Mouse (Mus musculus): ENCODE data around the gene Nynrin. TPM values are rescaled to one million over a fixed set of nuclear protein-coding genes. Genes with fewer than 3 reads are reported as not detected.

The Nynrin gene
- polyA plus RNA-seq, 1 experiment: 4.3 TPM

DNA sequence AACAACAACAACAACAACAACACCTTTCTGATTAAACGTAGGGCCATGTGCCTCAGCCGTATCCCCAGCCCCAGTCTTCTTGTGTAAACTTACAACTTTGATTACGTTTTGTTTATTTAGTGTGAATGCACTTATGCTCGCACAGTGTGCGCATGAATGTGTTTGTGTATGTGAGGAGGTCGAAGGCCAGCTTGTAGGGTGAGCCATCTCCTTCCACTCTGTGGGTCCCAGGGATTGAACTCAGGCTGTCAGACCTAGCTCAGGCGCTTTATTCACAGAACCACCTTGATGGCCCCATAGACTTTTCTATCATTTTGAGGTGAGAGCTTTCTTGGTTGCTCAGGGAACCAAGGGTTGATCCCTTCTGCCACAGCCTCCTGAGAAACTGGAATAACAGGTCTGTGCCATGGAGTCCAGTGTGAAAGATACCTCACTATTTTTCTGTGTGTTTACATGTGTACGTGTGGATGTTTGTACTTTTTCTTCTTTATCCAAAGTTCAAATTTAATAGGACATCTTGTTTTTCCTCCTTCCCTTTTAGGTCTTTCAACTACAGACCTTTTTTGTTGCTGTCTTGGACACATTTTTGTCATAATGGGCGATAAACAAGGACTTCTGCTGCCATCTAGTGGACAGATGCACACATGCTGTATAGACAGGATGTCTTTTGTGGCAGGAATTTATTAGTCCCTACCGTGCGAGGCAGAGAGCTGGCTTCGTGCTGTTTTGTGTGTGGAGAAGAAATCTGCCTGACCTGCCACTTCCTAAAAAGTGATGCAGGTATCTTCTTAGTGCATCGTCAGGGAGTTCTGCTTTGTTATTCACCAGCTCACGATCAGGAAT, 64.7 kb downstream of the Nynrin start:
- peak; percentile 52 to 92 for DNase-seq (ENCODE audit: extremely low spot score in 1 of 2, low spot score in 1 of 2)

DNA sequence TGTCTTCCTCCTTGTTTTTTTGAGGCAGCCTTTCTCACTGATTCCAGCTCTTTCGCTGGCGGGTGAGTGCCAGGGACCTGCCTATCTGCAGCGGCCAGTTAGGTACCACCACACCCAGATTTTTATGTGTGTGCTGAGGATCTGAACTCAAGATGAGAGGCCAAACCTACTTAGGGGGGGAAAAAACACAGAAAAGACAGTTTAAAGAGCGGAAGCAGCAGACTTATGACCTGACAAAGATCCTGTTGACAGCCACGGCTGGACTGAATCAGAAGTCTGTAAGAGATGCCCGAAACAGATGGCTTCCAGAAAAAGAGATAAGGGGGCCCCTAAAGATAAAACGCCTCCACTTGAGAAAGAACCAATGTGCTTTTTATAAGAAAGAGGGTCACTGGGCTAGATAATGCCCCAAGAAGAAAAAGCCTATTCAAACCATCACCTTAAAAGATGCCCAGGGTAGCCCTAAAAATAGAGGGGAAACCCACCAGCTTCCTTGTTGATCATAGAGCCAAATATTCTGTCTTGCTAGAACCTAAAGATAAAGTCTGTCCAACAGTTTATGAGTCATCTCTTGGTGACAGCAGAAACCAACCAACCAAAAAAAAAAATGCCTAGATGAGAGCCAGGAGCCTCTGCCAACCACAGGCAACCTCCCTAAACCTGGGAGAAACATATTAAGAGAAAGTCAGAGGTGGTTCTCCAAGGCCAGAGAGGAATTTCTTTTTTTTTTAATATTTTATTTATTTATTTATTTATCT, 68.8 kb downstream of the Nynrin start:
- no peak for DNase-seq (ENCODE audit: extremely low spot score in 1 of 2, low spot score in 1 of 2)

Other genes with a start within 250 kb of the Nynrin start
- gene Rec8, start 236.0 kb upstream of the Nynrin start, polyA plus RNA-seq (2012; rRNA removed): 17.2 and 22.6 TPM in 2 replicates
- 139 and 152 TPM in 2 replicates for gene Ipo4, start 218.1 kb upstream of the Nynrin start, polyA plus RNA-seq (2012; rRNA removed)
- gene Gm49378, start 216.1 kb upstream of the Nynrin start, polyA plus RNA-seq (2012; rRNA removed): 4.3 and 6.2 TPM in 2 replicates
- gene Tm9sf1, start 210.2 kb upstream of the Nynrin start, polyA plus RNA-seq (2012; rRNA removed): 33.0 and 38.5 TPM in 2 replicates
- gene Tssk4, start 203.8 kb upstream of the Nynrin start, polyA plus RNA-seq (2012; rRNA removed): 0.78 and 1.2 TPM in 2 replicates
- gene Mdp1, start 193.5 kb upstream of the Nynrin start, polyA plus RNA-seq (2012; rRNA removed): 46.0 and 46.7 TPM in 2 replicates
- 30.6 and 33.0 TPM in 2 replicates for gene Gmpr2, start 182.1 kb upstream of the Nynrin start, polyA plus RNA-seq (2012; rRNA removed)
- 351 and 383 TPM in 2 replicates for gene Nedd8, start 181.9 kb upstream of the Nynrin start, polyA plus RNA-seq (2012; rRNA removed)
- 19.2 and 21.7 TPM in 2 replicates for gene Tinf2, start 172.2 kb upstream of the Nynrin start, polyA plus RNA-seq (2012; rRNA removed)
- 0.14 and 0.21 TPM in 2 replicates for gene Tgm1, start 140.1 kb upstream of the Nynrin start, polyA plus RNA-seq (2012; rRNA removed)
- 60.7 and 64.3 TPM in 2 replicates for gene Rabggta, start 131.7 kb upstream of the Nynrin start, polyA plus RNA-seq (2012; rRNA removed)
- 111 and 119 TPM in 2 replicates for gene Dhrs1, start 108.3 kb upstream of the Nynrin start, polyA plus RNA-seq (2012; rRNA removed)
- 8.9 and 9.0 TPM in 2 replicates for gene Nop9, start 108.3 kb upstream of the Nynrin start, polyA plus RNA-seq (2012; rRNA removed)
- gene Cideb, start 95.6 kb upstream of the Nynrin start, polyA plus RNA-seq (2012; rRNA removed): 15.6 and 18.7 TPM in 2 replicates
- gene Ltb4r2, start 92.6 kb upstream of the Nynrin start, polyA plus RNA-seq (2012; rRNA removed): 0.18 and 0.19 TPM in 2 replicates
- 0.11 and 0.14 TPM in 2 replicates for gene Ltb4r1, start 88.0 kb upstream of the Nynrin start, polyA plus RNA-seq (2012; rRNA removed)
- 4.0 and 4.3 TPM in 2 replicates for gene Adcy4, start 69.9 kb upstream of the Nynrin start, polyA plus RNA-seq (2012; rRNA removed)
- 0.67 and 0.68 TPM in 2 replicates for gene Ripk3, start 65.1 kb upstream of the Nynrin start, polyA plus RNA-seq (2012; rRNA removed)
- gene Nfatc4, start 30.9 kb upstream of the Nynrin start, polyA plus RNA-seq (2012; rRNA removed): 1.5 and 2.7 TPM in 2 replicates
- gene Cbln3, start 30.4 kb downstream of the Nynrin start, polyA plus RNA-seq (2012; rRNA removed): 0.25 and 0.26 TPM in 2 replicates
- 10.3 and 12.2 TPM in 2 replicates for gene Khnyn, start 30.9 kb downstream of the Nynrin start, polyA plus RNA-seq (2012; rRNA removed)
- gene Sdr39u1, start 46.3 kb downstream of the Nynrin start, polyA plus RNA-seq (2012; rRNA removed): 122 and 128 TPM in 2 replicates
- 0.08 and 0.11 TPM in 2 replicates for gene Cma1, start 90.7 kb downstream of the Nynrin start, polyA plus RNA-seq (2012; rRNA removed)
- not detected in 2 replicates for gene Cma2, start 97.0 kb downstream of the Nynrin start, polyA plus RNA-seq (2012; rRNA removed)
- not detected in 2 replicates for gene Mcpt1, start 164.0 kb downstream of the Nynrin start, polyA plus RNA-seq (2012; rRNA removed)
- not detected in 2 replicates for gene Mcpt9, start 176.5 kb downstream of the Nynrin start, polyA plus RNA-seq (2012; rRNA removed)
- not detected in 2 replicates for gene Mcpt2, start 188.0 kb downstream of the Nynrin start, polyA plus RNA-seq (2012; rRNA removed)
- gene Mcpt4, start 208.3 kb downstream of the Nynrin start, polyA plus RNA-seq (2012; rRNA removed): 0.10 TPM in 1 of 2 replicates, not detected in the other
- gene Mcpt8, start 231.3 kb downstream of the Nynrin start, polyA plus RNA-seq (2012; rRNA removed): not detected in 2 replicates
- 0.20 TPM in 1 of 2 replicates, not detected in the other for gene Ctsg, start 248.6 kb downstream of the Nynrin start, polyA plus RNA-seq (2012; rRNA removed)